Mouse (Mus musculus): ENCODE data around the gene Map4k1.
"Not testable (repeated sequence)": the region's sequence is repeated elsewhere in the genome, so short reads cannot be mapped to it uniquely, and the experiment has no call there.

Gene Map4k1

GRCm38 (mm10) chr7:28955295-28955897 lies 26.5 kb upstream of the Map4k1 start:
- no peak for DNase-seq (ENCODE audit: low read depth, low spot score)

GRCm38 (mm10) chr7:28956270-28956669 lies 25.6 kb upstream of the Map4k1 start:
- peak; percentile 49 for DNase-seq (ENCODE audit: low read depth, low spot score)

GRCm38 (mm10) chr7:28957286-28957685 lies 24.6 kb upstream of the Map4k1 start:
- no peak for DNase-seq (ENCODE audit: low read depth, low spot score)

GRCm38 (mm10) chr7:28957997-28958725 lies 23.7 kb upstream of the Map4k1 start:
- no peak for DNase-seq (ENCODE audit: low read depth, low spot score)

GRCm38 (mm10) chr7:28958770-28959169 lies 23.1 kb upstream of the Map4k1 start:
- no peak for DNase-seq (ENCODE audit: low read depth, low spot score)

GRCm38 (mm10) chr7:28959505-28960045 lies 22.3 kb upstream of the Map4k1 start:
- no peak for DNase-seq (ENCODE audit: low read depth, low spot score)

- DNase-seq (ENCODE audit: low read depth, low spot score): no peak
Observed at GRCm38 (mm10) chr7:28960354-28961046, 21.4 kb upstream of the Map4k1 start.

GRCm38 (mm10) chr7:28961584-28961926 lies 20.3 kb upstream of the Map4k1 start:
- no peak for DNase-seq (ENCODE audit: low read depth, low spot score)

- DNase-seq (ENCODE audit: low read depth, low spot score): peak; percentile 99
Observed at GRCm38 (mm10) chr7:28961927-28962670, 19.8 kb upstream of the Map4k1 start, which contains the start of gene Actn4. TSS of gene Actn4 (minus strand) at chr7:28962340.

GRCm38 (mm10) chr7:28963399-28963923 lies 18.4 kb upstream of the Map4k1 start:
- no peak for DNase-seq (ENCODE audit: low read depth, low spot score)

GRCm38 (mm10) chr7:28965346-28965840 lies 16.5 kb upstream of the Map4k1 start:
- DNase-seq (ENCODE audit: low read depth, low spot score): no peak

GRCm38 (mm10) chr7:28966181-28966580 lies 15.7 kb upstream of the Map4k1 start:
- DNase-seq (ENCODE audit: low read depth, low spot score): no peak

- DNase-seq (ENCODE audit: low read depth, low spot score): no peak
Observed at GRCm38 (mm10) chr7:28966751-28967505, 14.9 kb upstream of the Map4k1 start.

GRCm38 (mm10) chr7:28968120-28968519 lies 13.7 kb upstream of the Map4k1 start:
- DNase-seq (ENCODE audit: low read depth, low spot score): not testable (repeated sequence)

GRCm38 (mm10) chr7:28969271-28969670 lies 12.6 kb upstream of the Map4k1 start:
- DNase-seq (ENCODE audit: low read depth, low spot score): no peak

GRCm38 (mm10) chr7:28969672-28970394 lies 12.0 kb upstream of the Map4k1 start:
- no peak for DNase-seq (ENCODE audit: low read depth, low spot score)

- DNase-seq (ENCODE audit: low read depth, low spot score): no peak
Observed at GRCm38 (mm10) chr7:28971029-28971428, 10.8 kb upstream of the Map4k1 start.

GRCm38 (mm10) chr7:28971770-28972269 lies 10.0 kb upstream of the Map4k1 start:
- no peak for DNase-seq (ENCODE audit: low read depth, low spot score)

- peak; percentile 78 for DNase-seq (ENCODE audit: low read depth, low spot score)
Observed at GRCm38 (mm10) chr7:28972542-28972985, 9.3 kb upstream of the Map4k1 start.

GRCm38 (mm10) chr7:28973025-28973424 lies 8.8 kb upstream of the Map4k1 start:
- no peak for DNase-seq (ENCODE audit: low read depth, low spot score)

Measured in CD4-positive helper T cell, adult 2 months (primary cell).